Mouse (Mus musculus) spleen, adult 18-20 months (tissue): Measurements from ENCODE around the gene Lime1.

Source experiments
- DNase-seq, 2 experiments: peaks; one replicate each; pipeline ENCODE4 v3.0.0; 2022; ENCODE audit warnings: mixed read lengths in 2 of 2

Gene Lime1

DNA sequence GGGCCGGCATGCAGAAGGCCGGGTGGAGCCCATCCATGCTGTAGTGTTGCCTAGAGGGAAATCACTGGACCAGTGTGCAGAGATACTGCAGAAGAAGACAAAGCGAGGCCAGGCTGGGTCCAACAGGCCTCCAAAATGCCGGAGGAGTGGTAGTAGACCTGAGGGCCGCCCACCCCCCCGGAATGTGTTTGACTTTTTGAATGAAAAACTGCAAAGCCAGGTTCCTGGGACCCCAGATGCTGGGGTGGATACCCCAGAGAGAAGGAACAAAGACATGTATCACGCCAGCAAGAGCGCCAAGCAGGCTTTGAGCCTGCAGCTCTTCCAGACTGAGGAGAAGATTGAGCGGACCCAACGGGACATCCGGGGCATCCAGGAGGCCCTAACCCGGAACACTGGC lies at the start of gene Lime1:
TSS of gene Lime1 (plus strand) at position 301 of the 400 bp plus-strand sequence.
- no peak for DNase-seq

- no peak for DNase-seq
Observed at GRCm38 (mm10) chr2:181332542-181332941, 47.3 kb upstream of the Lime1 start.

DNA sequence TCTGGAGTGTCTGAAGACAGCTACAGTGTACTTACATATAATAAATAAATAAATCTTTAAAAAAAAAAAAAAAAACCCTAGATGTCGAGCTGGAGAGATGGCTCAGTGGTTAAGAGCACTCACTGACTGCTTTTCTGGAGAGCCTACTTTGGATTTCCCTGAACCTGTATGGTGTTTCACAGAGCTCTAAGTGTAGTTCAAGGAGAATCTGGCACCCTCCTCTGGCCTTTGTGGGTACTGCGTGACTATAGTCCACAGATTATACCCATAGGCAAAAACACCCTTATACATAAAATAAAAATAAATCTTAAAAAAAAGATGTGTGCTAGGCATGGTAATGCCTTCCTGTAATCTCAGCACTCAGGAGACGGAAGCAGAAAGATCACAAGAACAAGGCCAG lies 45.9 kb upstream of the Lime1 start:
- DNase-seq: peak; percentile 39 to 82

DNA sequence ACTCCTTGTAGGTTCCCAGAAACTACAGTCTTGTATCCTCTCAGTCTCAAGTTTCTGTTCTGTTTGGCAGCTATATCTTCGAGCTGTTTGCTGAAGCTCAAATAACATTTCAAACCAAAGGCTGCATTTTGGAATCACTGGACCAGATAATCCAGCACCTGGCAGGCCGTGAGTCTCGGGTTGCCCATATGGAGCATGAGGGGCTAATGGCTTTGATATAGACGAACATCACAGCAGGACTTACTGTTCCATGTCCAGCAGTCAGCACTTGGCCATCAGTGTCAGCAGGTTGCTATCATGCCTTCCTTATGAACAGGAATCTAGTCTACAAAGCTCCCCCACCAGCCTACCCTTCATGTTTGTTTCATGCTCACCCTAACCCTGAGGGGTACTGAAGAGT lies 39.5 kb upstream of the Lime1 start:
- DNase-seq: no peak

DNA sequence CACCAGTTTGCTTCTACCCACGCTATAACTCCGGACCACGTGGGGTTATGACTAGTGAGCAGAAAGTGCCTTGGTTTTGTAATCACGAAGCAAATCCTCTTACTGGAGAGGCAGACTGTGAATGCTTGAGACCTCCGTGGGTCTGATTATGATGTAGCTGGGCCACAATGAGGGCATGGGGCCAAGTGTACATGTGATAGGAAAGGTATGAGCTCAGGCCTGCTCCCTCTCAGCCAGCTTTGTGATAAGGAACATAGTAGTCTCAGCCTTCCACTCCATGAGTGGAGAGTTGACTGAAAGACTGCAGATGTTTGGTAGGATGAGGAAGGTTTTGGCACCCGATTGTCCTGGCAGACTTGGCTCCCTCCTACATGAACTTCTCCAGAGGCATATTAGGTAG lies 37.1 kb upstream of the Lime1 start:
- DNase-seq: no peak

DNA sequence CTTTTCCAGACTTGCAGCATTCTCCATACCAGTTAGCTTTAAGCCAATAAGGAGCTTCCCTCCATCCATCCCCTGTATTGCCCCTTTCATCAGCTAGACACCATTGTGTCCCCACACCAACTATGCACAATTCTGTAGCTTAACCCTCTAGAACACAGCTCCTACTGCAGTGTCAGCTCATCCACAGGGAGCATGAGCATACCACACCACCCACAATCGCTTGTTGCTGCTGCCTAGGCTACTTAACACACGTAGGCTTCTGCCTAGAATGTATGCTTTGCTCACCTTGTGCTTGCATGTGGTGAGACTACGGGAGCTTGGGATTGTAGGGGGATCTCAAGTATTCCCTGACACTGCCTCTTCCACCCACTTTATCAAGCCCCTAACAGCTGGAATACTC lies 23.1 kb upstream of the Lime1 start:
- no peak for DNase-seq

- DNase-seq: no peak
Observed at GRCm38 (mm10) chr2:181363946-181364345, 15.9 kb upstream of the Lime1 start.

- no peak for DNase-seq
Observed at GRCm38 (mm10) chr2:181364487-181364859, 15.4 kb upstream of the Lime1 start.

- DNase-seq: peak; percentile 80 to 85
Observed at GRCm38 (mm10) chr2:181364860-181365596, 14.8 kb upstream of the Lime1 start, which contains the start of the genes Zgpat and Arfrp1. Gene Zgpat (plus strand): TSS chr2:181364928. Gene Arfrp1 (minus strand): TSS chr2:181365404.

GRCm38 (mm10) chr2:181365655-181366075 lies 14.2 kb upstream of the Lime1 start:
- no peak for DNase-seq

DNA sequence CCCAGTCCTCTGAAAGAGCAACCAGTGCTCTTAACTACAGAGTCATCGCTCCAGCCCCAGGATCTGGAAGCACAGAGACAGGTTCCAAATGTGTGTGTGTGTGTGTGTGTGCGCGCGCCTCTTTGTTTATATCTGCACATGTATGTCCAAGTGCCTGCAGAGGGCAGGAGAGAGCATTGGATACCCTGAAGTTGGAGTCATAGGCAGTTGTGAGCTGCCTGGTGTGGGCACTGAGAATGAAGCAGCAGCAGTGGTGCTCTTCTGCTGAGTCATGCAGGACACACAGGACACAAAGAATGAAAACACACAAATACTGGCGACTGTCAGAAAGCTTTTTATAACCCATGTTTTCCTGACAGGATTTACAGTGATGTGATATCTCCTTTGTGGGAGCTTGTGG lies 9.9 kb upstream of the Lime1 start:
- no peak for DNase-seq

- no peak for DNase-seq
Observed at GRCm38 (mm10) chr2:181375787-181376186, 4.1 kb upstream of the Lime1 start.

GRCm38 (mm10) chr2:181377230-181377629 lies 2.6 kb upstream of the Lime1 start:
- DNase-seq: no peak

DNA sequence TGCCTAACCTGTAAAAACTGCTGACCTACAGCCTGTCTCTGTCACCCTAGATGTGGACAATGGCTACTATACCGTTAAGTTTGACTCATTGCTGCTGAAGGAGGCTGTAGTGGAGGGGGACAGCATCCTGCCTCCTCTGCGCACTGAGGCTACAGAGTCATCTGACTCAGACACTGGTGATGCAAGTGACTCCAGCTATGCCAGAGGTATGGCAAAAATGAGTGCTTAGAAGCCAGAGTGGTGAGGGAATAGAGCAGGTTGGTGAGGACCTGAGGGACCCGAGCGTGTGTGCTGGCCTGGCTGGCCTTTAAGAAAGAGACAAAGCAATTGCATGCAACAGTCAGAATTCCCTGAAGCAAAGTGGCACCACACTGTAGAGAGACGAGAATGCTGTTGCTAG lies 1.2 kb upstream of the Lime1 start:
- no peak for DNase-seq

GRCm38 (mm10) chr2:181380251-181380650 lies 373 bp downstream of the Lime1 start:
- DNase-seq: no peak

DNA sequence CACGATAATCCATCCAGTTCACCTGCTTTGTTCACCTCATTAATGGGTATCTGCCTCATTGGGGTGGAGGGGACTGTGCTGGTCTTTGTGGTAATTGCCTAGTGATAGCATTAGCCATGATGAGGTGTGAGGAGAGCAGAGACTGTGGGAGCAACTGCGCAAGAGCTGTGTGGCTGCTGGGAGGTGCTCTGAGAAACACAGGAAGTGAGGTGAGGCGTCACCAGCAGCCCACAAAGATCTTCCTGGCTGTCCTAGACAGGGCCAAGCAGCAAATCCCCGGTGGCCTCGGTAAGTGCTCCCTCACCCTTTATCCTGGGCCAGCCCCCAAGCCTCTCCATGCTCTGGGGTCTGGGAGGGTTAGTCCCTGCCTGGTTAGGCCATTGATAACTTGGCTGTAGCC lies 1.2 kb downstream of the Lime1 start:
- DNase-seq: peak in 1 of 2 experiments; percentile 25

GRCm38 (mm10) chr2:181381631-181382306 lies 1.9 kb downstream of the Lime1 start:
- no peak for DNase-seq

DNA sequence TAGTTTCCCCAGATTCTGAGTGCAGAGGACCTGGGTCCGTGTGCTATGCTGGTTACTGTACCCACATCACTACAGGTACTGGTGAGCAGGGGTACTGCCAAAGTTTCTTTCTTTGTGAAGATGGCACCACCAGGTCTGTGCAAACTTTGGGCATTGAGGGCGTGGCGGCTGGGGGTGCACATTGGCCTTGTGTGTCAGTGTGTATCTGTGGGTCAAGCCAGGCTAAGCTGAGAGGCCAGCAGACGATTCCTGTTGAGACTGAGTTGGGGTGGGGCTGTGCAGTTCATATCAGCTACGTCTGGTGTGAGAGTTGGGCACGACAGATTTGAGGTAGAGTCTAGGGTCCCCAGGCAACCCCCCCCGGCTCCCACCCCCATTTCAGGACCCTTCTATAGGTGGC lies 4.6 kb downstream of the Lime1 start:
- DNase-seq: no peak

- DNase-seq: no peak
Observed at GRCm38 (mm10) chr2:181384919-181385391, 5.1 kb downstream of the Lime1 start.

DNA sequence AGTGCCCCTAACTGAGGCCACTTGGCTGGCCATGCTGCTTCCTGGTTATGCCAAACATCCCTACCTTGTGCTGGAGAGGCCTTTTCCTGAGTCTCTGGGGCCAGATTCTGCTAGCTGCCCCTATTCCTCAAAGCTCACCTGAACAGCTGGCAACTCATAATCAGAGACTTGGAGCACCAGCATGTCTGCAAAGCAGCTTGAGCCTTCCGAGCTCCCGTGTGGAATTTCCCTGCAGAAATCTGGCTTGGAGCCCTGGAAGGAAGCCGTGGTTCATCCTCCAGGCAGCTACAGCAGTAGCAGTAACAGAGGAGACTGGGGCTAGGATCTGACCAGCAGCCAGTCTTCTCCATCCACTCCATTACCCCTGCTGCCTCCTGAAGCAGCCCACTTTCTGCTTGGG lies 6.0 kb downstream of the Lime1 start:
- no peak for DNase-seq

- DNase-seq: no peak
Observed at GRCm38 (mm10) chr2:181386663-181387210, 6.9 kb downstream of the Lime1 start.

GRCm38 (mm10) chr2:181390136-181390870 lies 10.4 kb downstream of the Lime1 start:
- DNase-seq: no peak

- no peak for DNase-seq
Observed at GRCm38 (mm10) chr2:181391022-181391421, 11.1 kb downstream of the Lime1 start.
